Mouse (Mus musculus) embryo, embryonic 9.5 days (tissue): ENCODE results near the gene Col9a1.

Experiments used
- DNase-seq: peaks from one replicate; pipeline ENCODE4 v3.0.0-alpha.2; 2017; ENCODE audit errors: extremely low spot score

The Col9a1 gene

DNA sequence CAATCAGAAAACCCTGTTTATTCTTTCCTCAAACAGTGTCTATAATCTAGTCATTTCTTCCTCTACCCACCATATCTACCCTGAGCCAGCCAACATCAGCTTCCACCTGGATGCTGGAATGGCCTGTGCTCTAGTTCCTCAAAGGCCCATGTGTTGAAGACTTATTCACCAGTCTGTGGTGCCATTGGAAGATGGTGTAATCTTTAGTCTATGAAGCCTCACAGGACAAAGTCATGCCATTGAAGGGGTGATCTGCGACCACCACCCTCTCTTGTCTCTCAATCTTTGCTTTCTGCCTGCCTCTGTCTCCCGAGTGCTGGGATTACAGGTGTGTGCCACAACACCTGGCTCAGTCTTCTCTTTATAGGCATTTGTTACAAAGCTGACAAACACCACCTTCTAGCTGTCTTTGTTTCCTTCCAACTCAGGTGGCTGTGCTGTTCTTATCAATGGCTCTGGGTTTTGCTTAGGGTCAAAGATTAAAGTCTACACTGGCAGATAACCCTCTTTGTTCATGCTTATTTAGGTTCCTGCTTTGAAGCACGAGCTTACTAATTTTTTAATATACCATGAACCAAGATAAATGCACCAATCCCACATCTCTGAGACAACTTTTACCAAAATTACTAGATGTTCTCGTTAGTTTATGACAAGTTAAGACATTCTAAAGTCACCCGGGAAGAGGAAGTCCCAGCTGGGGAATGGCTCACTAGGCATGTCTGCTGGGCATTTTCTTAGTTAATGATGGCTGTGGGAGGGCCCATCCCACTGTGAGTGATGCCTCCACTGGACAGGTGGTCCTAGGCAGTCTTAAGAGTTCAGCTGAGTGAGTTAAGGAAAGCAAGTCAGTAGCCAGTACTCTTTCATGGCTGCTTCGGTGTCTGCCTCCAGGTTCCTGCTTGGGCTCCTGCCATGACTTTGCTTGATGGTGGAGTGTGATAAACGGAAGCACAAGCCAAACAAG is 117.9 kb downstream of the Col9a1 start:
- no peak for DNase-seq

- DNase-seq: no peak
These were observed 123.3 kb downstream of the Col9a1 start for GRCm38 (mm10) chr1:24300700-24301099.
